Mouse (Mus musculus) ES-Bruce4 (cell line): ENCODE results near the gene Atp6v0d1. TPM values are rescaled to one million over a fixed set of nuclear protein-coding genes. Genes with fewer than 3 reads are reported as not detected.
A peak's percentile ranks its signal among the peaks of the same experiment; 100 is the strongest.

Experiments
- H3K27ac ChIP-seq: 2 replicates; pipeline ENCODE4 v1.5.1; 2012; ENCODE audit warnings: low read length, inconsistent platforms; ENCODE audit not compliant: insufficient read depth
- H3K27me3 ChIP-seq: 2 replicates; pipeline ENCODE4 v1.6.1; 2012; ENCODE audit warnings: mild to moderate bottlenecking, low read length, inconsistent platforms; ENCODE audit not compliant: control insufficient read depth, poor library complexity, insufficient read depth, severe bottlenecking
- H3K36me3 ChIP-seq: 2 replicates; pipeline ENCODE4 v1.6.1; 2012; ENCODE audit warnings: inconsistent platforms, mild to moderate bottlenecking, low read length, moderate library complexity; ENCODE audit not compliant: control insufficient read depth, poor library complexity, insufficient read depth, severe bottlenecking
- H3K4me1 ChIP-seq: one replicate; pipeline ENCODE4 v1.8.1; 2011; ENCODE audit warnings: low read length; ENCODE audit not compliant: control insufficient read depth, insufficient read depth
- H3K4me3 ChIP-seq: 2 replicates; pipeline ENCODE4 v1.5.1; 2011; ENCODE audit warnings: low read depth, mild to moderate bottlenecking, low read length
- H3K9ac ChIP-seq: 2 replicates; pipeline ENCODE4 v1.6.1; 2012; ENCODE audit warnings: low read depth, mild to moderate bottlenecking, inconsistent platforms; ENCODE audit not compliant: poor library complexity, severe bottlenecking
- H3K9me3 ChIP-seq: replicated peaks from 2 replicates; pipeline ENCODE4 v1.6.1; 2012; ENCODE audit warnings: mild to moderate bottlenecking, low read length, inconsistent platforms; ENCODE audit not compliant: control insufficient read depth, poor library complexity, insufficient read depth, severe bottlenecking
- CTCF ChIP-seq: IDR thresholded peaks from one replicate; pipeline ENCODE4 v1.8.1; 2011; ENCODE audit warnings: low read depth, low read length
- EP300 ChIP-seq: IDR thresholded peaks from 2 replicates; pipeline ENCODE4 v1.6.1; 2011; ENCODE audit warnings: low read depth, low read length; ENCODE audit not compliant: insufficient read depth
- POLR2A ChIP-seq: IDR thresholded peaks from one replicate; pipeline ENCODE4 v1.8.1; 2011; ENCODE audit warnings: low read length; ENCODE audit not compliant: insufficient read depth
- polyA plus RNA-seq: library from polyadenylated mRNA; stranded (reverse); fragments of >200 nt; gene quantifications from 2 replicates; pipeline ENCODE4 v1.2.4, GENCODE M21; 2011; ENCODE audit warnings: low read depth; ENCODE audit not compliant: missing spikeins, insufficient read depth, insufficient read length

Gene Atp6v0d1
- polyA plus RNA-seq, 1 experiment = 78.4 TPM

GRCm38 (mm10) chr8:105601301-105601700 is 35.5 kb upstream of the Atp6v0d1 start:
- no peak for TF ChIP-seq CTCF
- no peak overlapping the region for H3K27ac ChIP-seq
- no peaks in the 10 kb centered on the region for H3K36me3 ChIP-seq
- H3K9me3 ChIP-seq = no peaks in the 10 kb centered on the region
- no peak overlapping the region for H3K9ac ChIP-seq
- no peaks in the 10 kb centered on the region for H3K4me1 ChIP-seq
- H3K4me3 ChIP-seq = no peak overlapping the region
- no peaks in the 10 kb centered on the region for H3K27me3 ChIP-seq

GRCm38 (mm10) chr8:105598777-105599176 is 32.9 kb upstream of the Atp6v0d1 start:
- H3K9ac ChIP-seq = no peak overlapping the region
- H3K27me3 ChIP-seq = no peaks in the 10 kb centered on the region
- TF ChIP-seq POLR2A = no peak
- TF ChIP-seq CTCF = no peak
- no peak for TF ChIP-seq EP300
- no peak overlapping the region for H3K27ac ChIP-seq
- H3K4me3 ChIP-seq = no peak overlapping the region
- no peaks in the 10 kb centered on the region for H3K4me1 ChIP-seq
- H3K9me3 ChIP-seq = no peaks in the 10 kb centered on the region
- H3K36me3 ChIP-seq = no peaks in the 10 kb centered on the region

- 0 out of 2 replicates have a peak overlapping the region, but pooled peaks have one; percentile 0 for H3K9ac ChIP-seq
- no peaks in the 10 kb centered on the region for H3K4me1 ChIP-seq
- H3K27me3 ChIP-seq = no peaks in the 10 kb centered on the region
- H3K27ac ChIP-seq = peak overlapping the region; percentile 36
- no peak for TF ChIP-seq POLR2A
- TF ChIP-seq CTCF = peak; percentile 81
- H3K9me3 ChIP-seq = no peaks in the 10 kb centered on the region
- peak overlapping the region; percentile 9 for H3K4me3 ChIP-seq
- H3K36me3 ChIP-seq = no peaks in the 10 kb centered on the region
Observed at GRCm38 (mm10) chr8:105596362-105597034, 30.7 kb upstream of the Atp6v0d1 start.

GRCm38 (mm10) chr8:105594451-105595242 is 28.8 kb upstream of the Atp6v0d1 start:
- Histone ChIP-seq H3K4me3 (no peak overlapping the region), H3K9ac (peak overlapping the region; percentile 80)
- TF ChIP-seq CTCF = no peak
- no peak for TF ChIP-seq EP300
- no peak for TF ChIP-seq POLR2A

GRCm38 (mm10) chr8:105593859-105594258 is 28.0 kb upstream of the Atp6v0d1 start:
- Histone ChIP-seq H3K4me1 (no peaks in the 10 kb centered on the region), H3K27me3 (no peaks in the 10 kb centered on the region), H3K27ac (no peak overlapping the region), H3K9me3 (no peaks in the 10 kb centered on the region), H3K9ac (peak overlapping the region; percentile 80), H3K36me3 (no peaks in the 10 kb centered on the region), H3K4me3 (peak overlapping the region; percentile 20; the same call in 1 of the 2 replicates)
- no peak for TF ChIP-seq EP300
- no peak for TF ChIP-seq CTCF
- no peak for TF ChIP-seq POLR2A

More at GRCm38 (mm10) chr8:105594451-105595242, 28.8 kb upstream of the Atp6v0d1 start:
- Histone ChIP-seq H3K27me3 (no peaks in the 10 kb centered on the region), H3K36me3 (no peaks in the 10 kb centered on the region), H3K27ac (no peak overlapping the region), H3K4me1 (no peaks in the 10 kb centered on the region), H3K9me3 (no peaks in the 10 kb centered on the region)

- Histone ChIP-seq H3K27ac (no peak overlapping the region), H3K9me3 (no peaks in the 10 kb centered on the region), H3K4me3 (no peak overlapping the region), H3K9ac (no peak overlapping the region), H3K4me1 (no peaks in the 10 kb centered on the region), H3K36me3 (no peaks in the 10 kb centered on the region), H3K27me3 (no peaks in the 10 kb centered on the region)
- no peak for TF ChIP-seq EP300
- no peak for TF ChIP-seq POLR2A
- no peak for TF ChIP-seq CTCF
Observed at GRCm38 (mm10) chr8:105592431-105592830, 26.6 kb upstream of the Atp6v0d1 start.
